Mouse (Mus musculus) lung, postnatal 25 days (tissue): Measurements from ENCODE around the gene Gm867.
A peak's percentile ranks its signal among the peaks of the same experiment; 100 is the strongest.

Experiments used
- DNase-seq: peaks from one replicate; pipeline ENCODE4 v3.0.0; 2022; ENCODE audit warnings: low spot score

The Gm867 gene

GRCm38 (mm10) chr10:75940520-75940919 is at the start of gene Gm867:
Gene Gm867 (minus strand): TSS chr10:75940672.
- no peak for DNase-seq

GRCm38 (mm10) chr10:75979432-75979831 is 39.0 kb upstream of the Gm867 start:
- no peak for DNase-seq

- no peak for DNase-seq
Observed at GRCm38 (mm10) chr10:75978835-75979157, 38.3 kb upstream of the Gm867 start.

- no peak for DNase-seq
Observed at GRCm38 (mm10) chr10:75978119-75978834, 37.8 kb upstream of the Gm867 start.

- peak; percentile 15 for DNase-seq
Observed at GRCm38 (mm10) chr10:75975216-75975615, 34.7 kb upstream of the Gm867 start.

GRCm38 (mm10) chr10:75973846-75974245 is 33.4 kb upstream of the Gm867 start:
- DNase-seq: no peak

GRCm38 (mm10) chr10:75954381-75954811 is 13.9 kb upstream of the Gm867 start, which contains the start of gene Gm5134:
Gene Gm5134 (plus strand): TSS chr10:75954514.
- no peak for DNase-seq

GRCm38 (mm10) chr10:75951424-75952050 is 11.1 kb upstream of the Gm867 start:
- DNase-seq: peak; percentile 36

- DNase-seq: no peak
Observed at GRCm38 (mm10) chr10:75950791-75951210, 10.3 kb upstream of the Gm867 start.

- no peak for DNase-seq
Observed at GRCm38 (mm10) chr10:75949053-75950045, 8.9 kb upstream of the Gm867 start.

GRCm38 (mm10) chr10:75948079-75948478 is 7.6 kb upstream of the Gm867 start:
- DNase-seq: no peak

GRCm38 (mm10) chr10:75945896-75946295 is 5.4 kb upstream of the Gm867 start:
- peak; percentile 84 for DNase-seq

- no peak for DNase-seq
Observed at GRCm38 (mm10) chr10:75945213-75945612, 4.7 kb upstream of the Gm867 start.

GRCm38 (mm10) chr10:75944066-75944772 is 3.7 kb upstream of the Gm867 start:
- DNase-seq: no peak

GRCm38 (mm10) chr10:75942736-75943477 is 2.4 kb upstream of the Gm867 start, which contains the start of gene Vpreb3:
Gene Vpreb3 (plus strand): TSS chr10:75943057.
- no peak for DNase-seq

- no peak for DNase-seq
Observed at GRCm38 (mm10) chr10:75941042-75941824, 761 bp upstream of the Gm867 start.

GRCm38 (mm10) chr10:75939481-75940234 is 814 bp downstream of the Gm867 start:
- no peak for DNase-seq

- DNase-seq: no peak
Observed at GRCm38 (mm10) chr10:75937851-75938643, 2.4 kb downstream of the Gm867 start.
